Mouse (Mus musculus): ENCODE measurements around the gene Ephb3. TPM values are rescaled to one million over a fixed set of nuclear protein-coding genes. Genes with fewer than 3 reads are reported as not detected.

The Ephb3 gene
- 15.9 and 17.3 TPM in 2 replicates for polyA plus RNA-seq (2012; rRNA removed)

GRCm38 (mm10) chr16:21204367-21205092 is at the start of gene Ephb3:
Ephb3 (plus strand) TSS chr16:21204755.

Other genes starting within 250 kb of the Ephb3 start
- gene Teddm3, start 50.8 kb upstream of the Ephb3 start, polyA plus RNA-seq (2012; rRNA removed): 0.10 TPM in 1 of 2 replicates, not detected in the other
- 24.4 and 25.5 TPM in 2 replicates for gene Vps8, start 218.4 kb downstream of the Ephb3 start, polyA plus RNA-seq (2012; rRNA removed)